Mouse (Mus musculus): ENCODE results near the gene Sla2.

DNA sequence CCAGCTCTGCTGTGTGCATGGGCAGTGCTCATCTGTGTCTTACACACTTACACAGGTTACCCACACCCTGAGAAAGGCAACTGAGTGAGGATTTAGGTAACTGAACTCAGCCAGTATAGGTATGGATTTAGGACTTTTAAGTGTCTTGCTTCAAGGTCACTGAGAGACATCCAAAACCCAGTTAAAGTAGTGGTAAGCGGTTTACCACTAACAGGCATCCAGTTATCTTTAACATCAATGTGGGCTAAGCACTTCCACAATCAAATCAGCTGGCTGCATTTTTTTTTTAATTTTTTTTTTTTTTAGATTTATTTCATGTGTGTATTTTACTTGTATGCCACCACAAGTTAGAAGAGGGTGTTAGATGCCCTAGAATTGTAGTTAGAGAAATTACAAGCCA, 30.7 kb downstream of the Sla2 start:
- TF ChIP-seq CTCF (IDR thresholded peaks at IDR 0.05; ENCODE audit: extremely low read depth, insufficient read depth, low read length): no peak
- TF ChIP-seq POLR2A (IDR thresholded peaks at IDR 0.05; ENCODE audit: extremely low read depth, insufficient read depth, low read length): no peak

All from cortical plate, adult 2 months (tissue).